Comparison of ENCODE assay signal across 8 mouse cellular contexts in the genomic region with DNA sequence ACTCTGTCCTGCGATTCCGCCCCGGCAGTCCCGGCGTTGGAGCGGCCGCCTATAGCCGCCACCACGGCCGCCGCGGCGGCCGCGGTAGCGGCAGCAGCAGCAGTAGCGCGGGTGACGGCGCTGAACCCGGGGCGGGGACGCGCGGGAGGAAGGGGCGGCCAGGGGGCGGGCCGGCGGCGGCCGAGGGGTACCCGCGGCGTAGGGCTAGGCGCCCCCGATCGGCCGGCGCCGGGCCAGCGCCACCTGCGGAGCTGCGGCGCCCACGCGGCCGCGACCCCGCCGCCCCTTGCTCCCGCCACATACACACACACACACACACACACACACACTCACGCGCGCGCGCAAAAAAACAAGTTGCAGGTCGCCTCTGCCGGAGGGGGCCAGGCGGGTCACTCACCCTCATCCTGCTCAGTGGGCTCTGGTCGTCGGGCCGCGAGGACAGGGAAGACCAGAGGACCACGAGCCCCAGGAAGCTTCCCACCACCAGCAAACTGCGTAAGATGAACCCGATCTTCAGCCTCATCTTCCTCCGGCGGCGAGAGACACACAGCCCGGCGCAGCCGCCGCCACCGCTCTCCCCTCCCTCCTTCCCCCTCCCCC. TPM values are rescaled to one million over a fixed set of nuclear protein-coding genes. Genes with fewer than 3 reads are reported as not detected.
DNase-seq lines count a peak whose midpoint lies in the region; ATAC-seq and TF ChIP-seq lines count a peak whose summit lies in the region.

Galnt7 (minus strand) TSS at position 577 of the 600 bp plus-strand sequence.

- H3K27ac ChIP-seq in intestine, embryonic 15.5 days: peak within 1 kb of the TSS; percentile 99
- H3K27ac ChIP-seq in limb, embryonic 10.5 days: peak within 1 kb of the TSS; percentile 98
- H3K27ac ChIP-seq in midbrain, embryonic 11.5 days (ENCODE audit: low read depth, low read length): peak within 1 kb of the TSS; percentile 80
- peak within 1 kb of the TSS; percentile 95 for H3K27ac ChIP-seq in small intestine, adult 2 months (ENCODE audit: insufficient read depth, low read depth, low read length)

- 0% methylated on average over 35 of the region's 74 CpGs for WGBS in intestine, embryonic 15.5 days
- WGBS in limb, embryonic 10.5 days: 0% methylated on average over 39 of the region's 74 CpGs
- under 1% methylated on average over 64 of the region's 74 CpGs for WGBS in midbrain, embryonic 11.5 days
- under 1% methylated on average over 46 of the region's 74 CpGs for WGBS in small intestine, adult 2 months

- no peaks in the 10 kb centered on the region for H3K9me3 ChIP-seq in intestine, embryonic 15.5 days
- no peaks in the 10 kb centered on the region for H3K9me3 ChIP-seq in limb, embryonic 10.5 days (replicated peaks)
- no peaks in the 10 kb centered on the region for H3K9me3 ChIP-seq in midbrain, embryonic 11.5 days (ENCODE audit: control insufficient read depth, low read length)

- peak; percentile 38 to 65 for DNase-seq in gastrocnemius, postnatal 36 days
- peak; percentile 86 for DNase-seq in limb, embryonic 10.5 days (ENCODE audit: low spot score)
- DNase-seq in midbrain, embryonic 11.5 days (ENCODE audit: low spot score, missing footprints): no peak

- peak within 1 kb of the TSS; percentile 94 for H3K4me3 ChIP-seq in intestine, embryonic 15.5 days (replicated peaks)
- H3K4me3 ChIP-seq in limb, embryonic 10.5 days: peak within 1 kb of the TSS; percentile 95
- peak within 1 kb of the TSS; percentile 92 for H3K4me3 ChIP-seq in midbrain, embryonic 11.5 days (ENCODE audit: low read depth, low read length)
- peak within 1 kb of the TSS; percentile 97 for H3K4me3 ChIP-seq in small intestine, adult 2 months (ENCODE audit: low read depth, low read length)

- no peak; the same call in 1 of the 2 replicates for TF ChIP-seq POLR2A in small intestine, adult 2 months (IDR thresholded peaks at IDR 0.05; ENCODE audit: low read depth, low read length)

- H3K4me2 ChIP-seq in intestine, embryonic 15.5 days (replicated peaks): peak within 1 kb of the TSS; percentile 78
- peak within 1 kb of the TSS; percentile 97 for H3K4me2 ChIP-seq in midbrain, embryonic 11.5 days

- TF ChIP-seq CTCF in small intestine, adult 2 months (IDR thresholded peaks at IDR 0.05; ENCODE audit: extremely low read depth, insufficient read length, insufficient replicate concordance, low read depth, low read length): no peak

- peak; percentile 55 for ATAC-seq in activated CD4-positive, CD25-positive, alpha-beta regulatory T cell, adult 4 months
- peak; percentile 34 for ATAC-seq in common myeloid progenitor, adult 5-6 weeks (replicated peaks; ENCODE audit: low read depth, poor library complexity, severe bottlenecking)
- ATAC-seq in intestine, embryonic 15.5 days: peak; percentile 89
- ATAC-seq in midbrain, embryonic 11.5 days (ENCODE audit: low FRiP score): peak; percentile 89
- ATAC-seq in erythroid progenitor cell, adult 5-6 weeks (replicated peaks; ENCODE audit: low FRiP score, poor library complexity, severe bottlenecking): no peak

- no peaks in the 10 kb centered on the region for H3K36me3 ChIP-seq in intestine, embryonic 15.5 days
- H3K36me3 ChIP-seq in limb, embryonic 10.5 days: no peaks in the 10 kb centered on the region
- no peaks in the 10 kb centered on the region for H3K36me3 ChIP-seq in midbrain, embryonic 11.5 days (ENCODE audit: control insufficient read depth, insufficient read depth, low read length)
- no peaks in the 10 kb centered on the region; the same call in 1 of the 2 replicates for H3K36me3 ChIP-seq in small intestine, adult 2 months (ENCODE audit: control insufficient read depth, insufficient read depth, low read length)

- H3K27me3 ChIP-seq in intestine, embryonic 15.5 days (replicated peaks): no peaks in the 10 kb centered on the region
- no peaks in the 10 kb centered on the region for H3K27me3 ChIP-seq in limb, embryonic 10.5 days (ENCODE audit: low read depth, poor library complexity, severe bottlenecking)
- no peaks in the 10 kb centered on the region for H3K27me3 ChIP-seq in midbrain, embryonic 11.5 days (ENCODE audit: control insufficient read depth, insufficient read depth, low read length)
- no peaks in the 10 kb centered on the region; the same call in 1 of the 2 replicates for H3K27me3 ChIP-seq in small intestine, adult 2 months (ENCODE audit: control insufficient read depth, insufficient read depth, low read length)

- peaks cover 11% of the 10 kb centered on the region for H3K4me1 ChIP-seq in intestine, embryonic 15.5 days (replicated peaks)
- H3K4me1 ChIP-seq in limb, embryonic 10.5 days: peaks cover 27% of the 10 kb centered on the region
- H3K4me1 ChIP-seq in midbrain, embryonic 11.5 days (ENCODE audit: control insufficient read depth, insufficient read depth, low read length): peaks cover 6% of the 10 kb centered on the region; the same call in 1 of the 2 replicates
- H3K4me1 ChIP-seq in small intestine, adult 2 months (ENCODE audit: control insufficient read depth, insufficient read depth, insufficient read length, low read length): peaks cover 13% of the 10 kb centered on the region; the same call in 1 of the 2 replicates

- intact Hi-C loops in gastrocnemius, postnatal 36 days (cut with DNase I): loop anchor here (5.0 kb wide), 2 partner anchors 75 to 145 kb away; no protein-coding TSS in a partner anchor

- H3K9ac ChIP-seq in intestine, embryonic 15.5 days: peak within 1 kb of the TSS; percentile 99
- H3K9ac ChIP-seq in midbrain, embryonic 11.5 days (ENCODE audit: low read length): peak within 1 kb of the TSS; percentile 95

RNA-seq across cellular contexts. Expression of gene Galnt7, which starts in this region (rescaled TPM):
- polyA plus RNA-seq in activated CD4-positive, CD25-positive, alpha-beta regulatory T cell, adult 4 months (2017; shearing (Covaris generic)): 10 to 100 TPM; 24.7 to 25.9 TPM
- total RNA-seq in common myeloid progenitor, adult 5-6 weeks (2017): 14.5 and 23.1 TPM in 2 replicates
- total RNA-seq in gastrocnemius, postnatal 36 days (2021): 1 to 10 TPM; 2.3 to 3.3 TPM
- 29.8 and 30.5 TPM in 2 replicates for polyA plus RNA-seq in intestine, embryonic 15.5 days (2015; fragmentation: Nextera tagmentation; extraction: Ambion mirVana)
- polyA plus RNA-seq in limb, embryonic 10.5 days (2016; fragmentation: Nextera tagmentation; extraction: Ambion mirVana): 26.4 and 29.3 TPM in 2 replicates
- polyA plus RNA-seq in midbrain, embryonic 11.5 days (2014; fragmentation: Nextera tagmentation; extraction: Ambion mirVana): 16.7 and 16.9 TPM in 2 replicates
- 2.2 and 3.7 TPM in 2 replicates for polyA plus RNA-seq in small intestine, adult 2 months (2012; rRNA removed)
- 1.3 and 2.5 TPM in 2 replicates for total RNA-seq in erythroid progenitor cell, adult 5-6 weeks (2015; ENCODE audit: low replicate concordance)
- total RNA-seq in erythroid progenitor cell, adult 5-6 weeks (2017; ENCODE audit: low replicate concordance): 1.6 and 2.6 TPM in 2 replicates
